Mouse (Mus musculus): ENCODE measurements at regions not wholly inside any gene's neighbourhood (a gene's known extent, or its start where the extent isn't known, plus 50 kb on each side); places are given as distances from the start of the nearest gene placed in this dataset.
A peak's percentile ranks its signal among the peaks of the same experiment; 100 is the strongest.

- H3K27me3 ChIP-seq (ENCODE audit: control insufficient read depth, insufficient read depth, low read length): no peaks in the 10 kb centered on the region
- H3K4me1 ChIP-seq (ENCODE audit: control insufficient read depth in 2 of 2, insufficient read depth in 2 of 2, low read length in 2 of 2): peaks cover 24 to 35% of the 10 kb centered on the region in 2 experiments
- H3K27ac ChIP-seq (replicated peaks in 1 of 2; ENCODE audit: control insufficient read depth in 1 of 2, insufficient read depth in 1 of 2, low read depth in 2 of 2, low read length in 2 of 2): peak overlapping the region; percentile 69 to 76
- no peak overlapping the region for H3K4me3 ChIP-seq (ENCODE audit: control insufficient read depth in 1 of 2, insufficient read depth in 1 of 2, low read depth in 1 of 2, low read length in 2 of 2)
- no peak for ATAC-seq (ENCODE audit: insufficient number of reproducible peaks, insufficient read depth, low FRiP score, low read depth)
- no peaks in the 10 kb centered on the region for H3K9me3 ChIP-seq (ENCODE audit: control insufficient read depth, low read length)
- H3K4me2 ChIP-seq (ENCODE audit: low read length): peak overlapping the region; percentile 31
- 33% methylated on average over 8 of the region's 8 CpGs for WGBS
- no peak overlapping the region for H3K9ac ChIP-seq (ENCODE audit: low read length)
- no peaks in the 10 kb centered on the region for H3K36me3 ChIP-seq (ENCODE audit: control insufficient read depth, insufficient read depth, low read length)
These were observed 90.6 kb upstream of the Pabpc6 start for GRCm38 (mm10) chr17:9760026-9760705.

GRCm38 (mm10) chr17:9759421-9759852 lies 89.9 kb upstream of the Pabpc6 start:
- H3K4me2 ChIP-seq (ENCODE audit: low read length): peak overlapping the region; percentile 31
- H3K27ac ChIP-seq (replicated peaks in 1 of 2; ENCODE audit: control insufficient read depth in 1 of 2, insufficient read depth in 1 of 2, low read depth in 2 of 2, low read length in 2 of 2): peak overlapping the region; percentile 69 to 76
- peak; percentile 41 for ATAC-seq (ENCODE audit: insufficient number of reproducible peaks, insufficient read depth, low FRiP score, low read depth)

GRCm38 (mm10) chr17:9757725-9758251 lies 88.3 kb upstream of the Pabpc6 start:
- Histone ChIP-seq H3K36me3 (ENCODE audit: control insufficient read depth, insufficient read depth, low read length) (no peaks in the 10 kb centered on the region), H3K4me3 (ENCODE audit: control insufficient read depth in 1 of 2, insufficient read depth in 1 of 2, low read depth in 1 of 2, low read length in 2 of 2) (no peak overlapping the region), H3K27me3 (ENCODE audit: control insufficient read depth, insufficient read depth, low read length) (no peaks in the 10 kb centered on the region), H3K4me1 (ENCODE audit: control insufficient read depth in 2 of 2, insufficient read depth in 2 of 2, low read length in 2 of 2) (peaks cover 20 to 22% of the 10 kb centered on the region in 2 experiments), H3K9ac (ENCODE audit: low read length) (no peak overlapping the region), H3K9me3 (ENCODE audit: control insufficient read depth, low read length) (no peaks in the 10 kb centered on the region), H3K4me2 (ENCODE audit: low read length) (no peak overlapping the region), H3K27ac (replicated peaks in 1 of 2; ENCODE audit: control insufficient read depth in 1 of 2, insufficient read depth in 1 of 2, low read depth in 2 of 2, low read length in 2 of 2) (no peak overlapping the region)
- ATAC-seq (ENCODE audit: insufficient number of reproducible peaks, insufficient read depth, low FRiP score, low read depth): no peak
- 92% methylated on average over 4 of the region's 4 CpGs for WGBS

More at GRCm38 (mm10) chr17:9759421-9759852, 89.9 kb upstream of the Pabpc6 start:
- peak overlapping the region; percentile 34; the same call in 1 of the 2 replicates for H3K9ac ChIP-seq (ENCODE audit: low read length)
- WGBS: 31% methylated on average over 7 of the region's 7 CpGs
- H3K27me3 ChIP-seq (ENCODE audit: control insufficient read depth, insufficient read depth, low read length): no peaks in the 10 kb centered on the region
- no peaks in the 10 kb centered on the region for H3K9me3 ChIP-seq (ENCODE audit: control insufficient read depth, low read length)
- no peaks in the 10 kb centered on the region for H3K36me3 ChIP-seq (ENCODE audit: control insufficient read depth, insufficient read depth, low read length)
- no peak overlapping the region for H3K4me3 ChIP-seq (ENCODE audit: control insufficient read depth in 1 of 2, insufficient read depth in 1 of 2, low read depth in 1 of 2, low read length in 2 of 2)
- peaks cover 24 to 35% of the 10 kb centered on the region in 2 experiments for H3K4me1 ChIP-seq (ENCODE audit: control insufficient read depth in 2 of 2, insufficient read depth in 2 of 2, low read length in 2 of 2)

GRCm38 (mm10) chr17:9756675-9757074 lies 87.2 kb upstream of the Pabpc6 start:
- Histone ChIP-seq H3K9ac (ENCODE audit: low read length) (no peak overlapping the region), H3K4me3 (ENCODE audit: control insufficient read depth in 1 of 2, insufficient read depth in 1 of 2, low read depth in 1 of 2, low read length in 2 of 2) (no peak overlapping the region), H3K4me1 (ENCODE audit: control insufficient read depth in 2 of 2, insufficient read depth in 2 of 2, low read length in 2 of 2) (peaks cover 17 to 21% of the 10 kb centered on the region in 2 experiments), H3K9me3 (ENCODE audit: control insufficient read depth, low read length) (no peaks in the 10 kb centered on the region), H3K36me3 (ENCODE audit: control insufficient read depth, insufficient read depth, low read length) (no peaks in the 10 kb centered on the region), H3K27ac (replicated peaks in 1 of 2; ENCODE audit: control insufficient read depth in 1 of 2, insufficient read depth in 1 of 2, low read depth in 2 of 2, low read length in 2 of 2) (no peak overlapping the region; a peak in 1 of 4 replicates), H3K4me2 (ENCODE audit: low read length) (peak overlapping the region; percentile 4; the same call in 1 of the 2 replicates), H3K27me3 (ENCODE audit: control insufficient read depth, insufficient read depth, low read length) (no peaks in the 10 kb centered on the region)
- no peak for ATAC-seq (ENCODE audit: insufficient number of reproducible peaks, insufficient read depth, low FRiP score, low read depth)
- 59% methylated on average over 12 of the region's 12 CpGs for WGBS

- H3K4me1 ChIP-seq (ENCODE audit: control insufficient read depth in 2 of 2, insufficient read depth in 2 of 2, low read length in 2 of 2): peaks cover 17 to 21% of the 10 kb centered on the region in 2 experiments
- H3K4me3 ChIP-seq (ENCODE audit: control insufficient read depth in 1 of 2, insufficient read depth in 1 of 2, low read depth in 1 of 2, low read length in 2 of 2): no peak overlapping the region
- 51% methylated on average over 3 of the region's 3 CpGs for WGBS
- no peaks in the 10 kb centered on the region for H3K27me3 ChIP-seq (ENCODE audit: control insufficient read depth, insufficient read depth, low read length)
- H3K9ac ChIP-seq (ENCODE audit: low read length): no peak overlapping the region
- no peaks in the 10 kb centered on the region for H3K36me3 ChIP-seq (ENCODE audit: control insufficient read depth, insufficient read depth, low read length)
- H3K27ac ChIP-seq (replicated peaks in 1 of 2; ENCODE audit: control insufficient read depth in 1 of 2, insufficient read depth in 1 of 2, low read depth in 2 of 2, low read length in 2 of 2): no peak overlapping the region; a peak in 1 of 4 replicates
- peak overlapping the region; percentile 4; the same call in 1 of the 2 replicates for H3K4me2 ChIP-seq (ENCODE audit: low read length)
- no peaks in the 10 kb centered on the region for H3K9me3 ChIP-seq (ENCODE audit: control insufficient read depth, low read length)
- ATAC-seq (ENCODE audit: insufficient number of reproducible peaks, insufficient read depth, low FRiP score, low read depth): no peak
These were observed 86.7 kb upstream of the Pabpc6 start for GRCm38 (mm10) chr17:9756196-9756595.

GRCm38 (mm10) chr17:9755576-9755975 lies 86.1 kb upstream of the Pabpc6 start:
- Histone ChIP-seq H3K4me2 (ENCODE audit: low read length) (no peak overlapping the region), H3K9me3 (ENCODE audit: control insufficient read depth, low read length) (no peaks in the 10 kb centered on the region), H3K4me1 (ENCODE audit: control insufficient read depth in 2 of 2, insufficient read depth in 2 of 2, low read length in 2 of 2) (peaks cover 14 to 17% of the 10 kb centered on the region in 2 experiments), H3K27me3 (ENCODE audit: control insufficient read depth, insufficient read depth, low read length) (no peaks in the 10 kb centered on the region), H3K27ac (replicated peaks in 1 of 2; ENCODE audit: control insufficient read depth in 1 of 2, insufficient read depth in 1 of 2, low read depth in 2 of 2, low read length in 2 of 2) (no peak overlapping the region), H3K9ac (ENCODE audit: low read length) (no peak overlapping the region), H3K4me3 (ENCODE audit: control insufficient read depth in 1 of 2, insufficient read depth in 1 of 2, low read depth in 1 of 2, low read length in 2 of 2) (no peak overlapping the region), H3K36me3 (ENCODE audit: control insufficient read depth, insufficient read depth, low read length) (no peaks in the 10 kb centered on the region)
- no peak for ATAC-seq (ENCODE audit: insufficient number of reproducible peaks, insufficient read depth, low FRiP score, low read depth)
- WGBS: 77% methylated on average over 4 of the region's 4 CpGs

- ATAC-seq (ENCODE audit: insufficient number of reproducible peaks, insufficient read depth, low FRiP score, low read depth): no peak
- H3K9ac ChIP-seq (ENCODE audit: low read length): no peak overlapping the region
- H3K27me3 ChIP-seq (ENCODE audit: control insufficient read depth, insufficient read depth, low read length): no peaks in the 10 kb centered on the region
- no peak overlapping the region for H3K4me3 ChIP-seq (ENCODE audit: control insufficient read depth in 1 of 2, insufficient read depth in 1 of 2, low read depth in 1 of 2, low read length in 2 of 2)
- no peaks in the 10 kb centered on the region for H3K36me3 ChIP-seq (ENCODE audit: control insufficient read depth, insufficient read depth, low read length)
- no peaks in the 10 kb centered on the region for H3K9me3 ChIP-seq (ENCODE audit: control insufficient read depth, low read length)
- no peak overlapping the region for H3K4me2 ChIP-seq (ENCODE audit: low read length)
- whole genome bisulfite sequencing: 83% methylated on average over 2 of the region's 2 CpGs
- H3K4me1 ChIP-seq (ENCODE audit: control insufficient read depth in 2 of 2, insufficient read depth in 2 of 2, low read length in 2 of 2): peaks cover 8 to 11% of the 10 kb centered on the region in 2 experiments
- H3K27ac ChIP-seq (replicated peaks in 1 of 2; ENCODE audit: control insufficient read depth in 1 of 2, insufficient read depth in 1 of 2, low read depth in 2 of 2, low read length in 2 of 2): no peak overlapping the region
These were observed 85.4 kb upstream of the Pabpc6 start for GRCm38 (mm10) chr17:9754884-9755405.

All from heart, embryonic 14.5 days (tissue).